Mouse (Mus musculus) ZHBTc4 (cell line): Measurements from ENCODE around the gene Gpr135.
A peak's percentile ranks its signal among the peaks of the same experiment; 100 is the strongest.

Experiments
- DNase-seq: peaks from one replicate; pipeline ENCODE4 v3.0.0-alpha.2; 2011; ENCODE audit warnings: low read depth, low spot score

Gpr135 gene

DNA sequence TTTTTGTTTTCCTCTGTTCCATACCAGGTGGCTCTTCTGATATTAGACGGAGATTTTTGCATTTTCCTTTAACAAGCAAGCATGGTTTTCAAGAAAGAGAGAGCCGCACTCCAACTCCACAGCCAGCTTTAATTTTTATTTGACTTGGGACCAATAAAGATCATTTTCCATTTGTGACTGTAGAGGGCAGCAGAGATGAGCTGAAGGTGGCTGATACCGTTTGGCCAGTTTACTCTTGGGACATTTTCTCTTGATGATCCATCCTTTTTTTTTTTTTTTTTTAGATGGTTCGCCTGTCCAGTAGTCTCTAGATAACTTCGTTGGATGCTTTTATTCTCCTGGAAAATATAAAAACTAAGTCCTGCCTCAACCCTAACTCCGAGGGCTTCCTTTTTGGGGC, 17.6 kb downstream of the Gpr135 start:
- DNase-seq: peak; percentile 70

GRCm38 (mm10) chr12:72052571-72052970, 18.4 kb downstream of the Gpr135 start:
- peak; percentile 88 for DNase-seq

DNA sequence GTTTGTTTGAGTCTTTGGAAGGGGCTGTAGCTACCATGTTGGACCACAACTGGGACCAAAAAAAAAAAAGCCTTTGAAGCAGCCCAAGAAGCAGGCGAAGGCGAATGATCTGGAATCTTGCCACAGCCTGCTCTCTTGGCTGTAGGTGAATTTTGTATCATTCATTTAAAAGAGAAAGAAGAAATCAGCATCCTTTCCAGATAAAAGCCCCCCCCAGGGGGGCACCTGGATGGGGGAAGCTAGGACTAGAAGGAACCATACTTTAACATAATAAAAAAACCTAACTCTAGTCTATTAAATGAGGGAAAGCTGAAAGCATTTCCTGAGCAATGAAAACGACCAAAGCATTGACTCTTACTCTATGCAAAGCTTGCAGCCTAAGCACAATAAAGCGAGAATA, 20.1 kb downstream of the Gpr135 start:
- peak; percentile 54 for DNase-seq

- peak; percentile 50 for DNase-seq
Observed at GRCm38 (mm10) chr12:72050156-72050555, 20.8 kb downstream of the Gpr135 start.

- DNase-seq: no peak
Observed at GRCm38 (mm10) chr12:72047513-72047912, 23.4 kb downstream of the Gpr135 start.

DNA sequence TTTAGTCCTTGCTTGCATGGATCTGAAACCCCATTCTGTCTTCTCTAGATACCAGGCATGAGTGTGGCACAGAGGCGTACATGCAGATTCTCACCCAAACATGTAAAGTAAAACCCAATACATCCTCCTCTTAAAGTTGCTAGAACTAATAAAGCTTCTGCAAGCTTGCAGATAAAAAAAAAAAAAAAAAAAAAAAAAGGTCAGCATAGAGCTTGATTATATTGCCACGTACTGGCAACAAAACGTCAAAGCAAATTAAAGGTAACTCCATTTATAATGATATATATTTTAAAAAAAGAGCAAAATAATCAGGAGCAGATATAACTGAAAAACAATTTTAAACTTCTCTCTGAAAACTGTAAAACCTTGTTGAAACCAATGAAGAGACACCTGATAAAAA, 29.7 kb downstream of the Gpr135 start:
- no peak for DNase-seq

GRCm38 (mm10) chr12:72039501-72039900, 31.4 kb downstream of the Gpr135 start:
- no peak for DNase-seq

GRCm38 (mm10) chr12:72038866-72039265, 32.1 kb downstream of the Gpr135 start:
- no peak for DNase-seq

GRCm38 (mm10) chr12:72037049-72037448, 33.9 kb downstream of the Gpr135 start:
- no peak for DNase-seq

DNA sequence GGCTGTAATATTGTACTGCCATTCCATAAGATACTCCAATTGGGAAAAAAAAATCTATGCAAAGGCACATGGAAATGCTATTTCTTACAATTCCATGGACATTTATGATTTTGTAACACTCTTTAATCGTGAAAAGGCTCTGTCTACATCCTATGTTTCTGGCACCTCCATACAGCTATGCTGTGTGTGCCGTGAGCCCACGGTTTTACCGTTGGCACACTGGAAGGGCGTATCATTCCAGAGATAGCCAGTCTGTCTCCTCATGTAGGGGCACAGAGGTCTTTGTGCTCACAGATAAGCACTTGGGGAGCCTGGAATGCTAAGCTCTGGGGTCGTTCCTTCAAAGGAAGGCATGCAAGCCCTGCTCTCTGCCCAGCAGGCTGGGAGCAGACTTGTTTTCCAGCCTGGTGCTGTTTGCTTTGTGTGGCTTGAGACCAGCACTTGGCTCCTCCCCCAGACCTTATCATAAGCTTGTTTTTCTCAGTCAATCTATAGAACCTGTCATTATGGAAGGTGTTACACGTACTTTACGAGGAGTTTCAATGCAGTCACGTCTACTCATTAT, 34.7 kb downstream of the Gpr135 start:
- no peak for DNase-seq

DNA sequence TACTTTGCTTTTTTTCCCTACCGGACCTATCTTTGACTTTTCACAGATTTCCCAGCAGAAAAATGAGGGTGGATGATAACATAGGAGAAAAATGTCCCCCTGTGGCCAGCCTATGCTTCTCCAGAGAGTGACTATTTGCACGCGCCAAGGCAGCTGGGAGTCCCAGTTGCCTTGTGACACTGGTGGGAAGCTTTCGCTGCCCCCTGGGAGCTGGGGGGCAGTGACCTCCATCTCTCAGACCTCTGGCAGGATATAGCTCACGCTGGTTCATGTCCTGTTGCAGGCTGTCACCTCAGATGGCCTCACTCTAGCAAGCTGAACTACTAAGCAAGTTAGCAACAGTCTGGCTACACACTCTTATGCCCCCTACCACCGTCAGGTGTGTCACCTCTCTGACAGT, 39.1 kb downstream of the Gpr135 start:
- no peak for DNase-seq

DNA sequence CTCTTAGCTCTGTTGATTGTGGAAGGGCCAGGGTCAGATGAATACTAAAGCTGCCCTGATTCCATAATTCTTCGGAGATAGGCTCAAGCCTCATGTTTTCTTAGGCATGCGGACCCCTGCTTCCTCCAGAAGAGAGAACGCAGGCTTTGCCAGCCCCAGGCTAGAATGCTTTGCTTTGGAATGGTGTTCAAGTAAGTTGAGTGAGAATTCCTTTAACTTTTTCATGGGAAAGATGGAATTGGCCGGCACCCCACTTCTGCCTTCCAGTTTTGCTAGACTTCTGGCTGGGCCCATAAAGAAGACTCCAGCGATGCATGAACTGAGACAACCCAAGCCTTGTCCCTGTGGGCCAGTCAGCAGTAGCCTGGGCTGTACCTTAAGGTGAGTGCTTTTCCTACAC, 39.8 kb downstream of the Gpr135 start:
- no peak for DNase-seq

- no peak for DNase-seq
Observed at GRCm38 (mm10) chr12:72025275-72025795, 45.6 kb downstream of the Gpr135 start.

- DNase-seq: no peak
Observed at GRCm38 (mm10) chr12:72023572-72023971, 47.4 kb downstream of the Gpr135 start.

DNA sequence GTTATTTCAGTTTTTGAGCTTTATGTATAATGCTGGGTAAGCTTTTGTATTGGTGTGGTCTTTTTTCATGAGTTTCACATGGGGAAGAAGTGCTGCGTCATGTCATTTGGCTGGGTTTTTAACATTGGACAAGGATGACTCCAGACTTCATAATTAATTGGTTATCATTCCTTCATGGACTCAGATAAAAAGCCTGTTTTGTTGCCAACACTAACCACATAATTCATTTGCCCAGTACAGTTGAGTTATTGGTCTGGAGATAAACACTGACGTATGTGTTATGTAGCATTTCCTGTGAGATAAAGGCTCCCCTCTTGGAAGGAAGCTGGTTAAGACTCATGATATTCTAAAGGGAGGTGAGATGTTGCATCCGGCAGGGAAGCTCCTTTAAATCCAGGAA, 48.1 kb downstream of the Gpr135 start:
- no peak for DNase-seq

DNA sequence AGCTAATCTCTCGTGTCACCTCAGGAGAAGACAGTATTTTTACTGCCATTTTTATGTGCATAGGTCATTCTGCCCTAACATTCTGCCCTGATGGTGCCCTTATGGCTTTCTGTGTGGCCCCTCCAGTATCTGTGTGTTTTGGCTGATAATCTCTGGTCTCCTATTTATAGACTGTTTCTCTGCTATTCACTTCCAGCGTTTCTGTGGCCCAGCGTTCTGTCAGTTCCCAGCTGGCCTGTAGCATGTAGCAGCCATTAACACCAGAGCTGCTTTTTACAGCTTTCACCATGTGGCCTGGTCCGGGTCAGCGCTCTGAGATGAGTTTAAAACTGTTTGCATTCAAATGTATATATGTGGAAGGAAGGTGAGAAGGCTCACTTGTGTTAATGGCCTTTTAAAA, 49.4 kb downstream of the Gpr135 start:
- DNase-seq: no peak

DNA sequence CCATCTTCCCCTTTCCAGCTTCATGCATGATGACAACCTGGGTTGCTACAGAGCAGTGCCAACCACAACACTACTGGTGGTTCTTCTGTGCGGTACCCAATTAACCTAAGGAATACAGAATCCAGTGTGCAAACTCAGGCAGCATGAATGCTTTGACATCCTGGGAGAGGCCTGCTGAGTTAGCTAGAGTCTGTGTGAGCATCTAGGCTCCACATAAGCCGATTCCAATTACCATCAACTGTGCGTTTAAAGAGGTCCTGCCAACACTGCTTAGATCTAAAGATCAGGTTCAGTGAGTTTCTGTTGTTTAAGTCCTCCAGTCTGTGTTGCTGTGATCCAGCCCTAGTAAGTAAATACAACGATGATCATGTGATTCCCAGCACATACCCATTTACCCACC, 50.6 kb downstream of the Gpr135 start:
- no peak for DNase-seq
